Mouse (Mus musculus) 416B (cell line): ENCODE measurements around the gene Gm4884.
"Not testable (repeated sequence)": the region's sequence is repeated elsewhere in the genome, so short reads cannot be mapped to it uniquely, and the experiment has no call there.

Source experiments
- DNase-seq: peaks from one replicate; pipeline ENCODE4 v3.0.0; 2011; ENCODE audit warnings: low read depth

The Gm4884 gene

DNA sequence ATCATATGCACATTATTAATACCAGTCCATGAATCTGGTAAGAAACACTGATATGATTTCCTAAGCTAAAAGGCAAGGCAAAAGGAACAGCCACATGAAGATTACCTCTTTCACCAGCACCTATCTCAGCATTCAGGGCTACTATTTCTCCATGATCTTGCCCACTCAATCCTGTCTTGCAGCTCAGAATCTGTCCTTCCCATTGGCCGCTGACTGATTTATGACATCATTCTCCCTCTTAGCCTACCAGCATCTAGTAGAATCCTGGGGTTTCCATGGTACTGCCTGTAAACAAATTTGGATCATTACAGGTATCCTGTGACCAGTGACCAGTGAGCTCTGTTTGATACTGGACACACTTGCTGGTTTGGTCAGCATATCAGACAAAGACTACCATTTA lies at the start of gene Gm4884:
TSS of gene Gm4884 (plus strand) at position 301 of the 400 bp plus-strand sequence.
- not testable (repeated sequence) for DNase-seq

GRCm38 (mm10) chr7:40987243-40987642 lies 45.3 kb upstream of the Gm4884 start, which contains the start of gene 4930433I11Rik:
Gene 4930433I11Rik (plus strand): TSS chr7:40987543.
- DNase-seq: no peak

DNA sequence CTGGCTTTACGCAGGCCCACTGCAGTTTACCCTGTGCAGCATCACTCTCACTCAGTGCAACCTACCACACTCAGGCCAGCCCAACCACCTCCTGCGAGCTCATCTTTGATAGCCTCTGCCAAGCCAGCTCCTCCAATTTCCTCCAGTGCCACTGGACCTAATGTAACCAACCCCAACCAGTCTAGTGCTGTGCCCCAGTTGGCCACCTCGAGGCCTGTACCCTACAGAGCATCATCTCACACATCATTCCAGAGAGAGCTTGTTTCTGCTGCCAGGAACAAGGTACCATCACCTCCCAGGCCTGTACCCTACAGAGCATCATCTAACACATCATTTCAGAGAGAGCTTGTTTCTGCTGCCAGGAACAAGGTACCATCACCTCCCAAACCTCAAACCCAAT lies 11.5 kb downstream of the Gm4884 start:
- DNase-seq: not testable (repeated sequence)
